Mouse (Mus musculus): ENCODE measurements around the gene Tspan7.
A peak's percentile ranks its signal among the peaks of the same experiment; 100 is the strongest.

Tspan7 gene

DNA sequence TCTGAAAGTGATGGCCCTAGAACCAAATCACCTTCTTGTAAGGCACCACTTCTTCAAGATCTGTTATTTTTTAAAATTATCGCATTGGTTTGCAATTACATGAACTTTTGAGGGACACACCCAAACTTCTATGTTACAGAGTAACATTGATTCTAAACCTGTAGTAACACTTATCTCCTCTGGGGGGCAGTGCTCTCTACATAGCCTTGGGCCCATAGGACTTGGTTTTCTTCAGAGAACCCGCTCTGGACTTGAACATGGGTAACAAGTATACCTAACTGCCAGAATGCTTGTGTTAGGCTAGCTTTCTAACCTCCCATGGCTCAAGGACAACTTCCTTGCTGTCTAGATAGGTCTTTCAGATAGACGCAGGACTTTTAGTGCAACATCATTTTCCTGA is 64.8 kb downstream of the Tspan7 start:
- DNase-seq (ENCODE audit: low read depth), result no peak

- no peak for DNase-seq (ENCODE audit: low read depth)
Observed at GRCm38 (mm10) chrX:10556899-10557298, 71.9 kb downstream of the Tspan7 start.

GRCm38 (mm10) chrX:10557596-10557995 is 72.6 kb downstream of the Tspan7 start:
- DNase-seq (ENCODE audit: low read depth), result no peak

DNA sequence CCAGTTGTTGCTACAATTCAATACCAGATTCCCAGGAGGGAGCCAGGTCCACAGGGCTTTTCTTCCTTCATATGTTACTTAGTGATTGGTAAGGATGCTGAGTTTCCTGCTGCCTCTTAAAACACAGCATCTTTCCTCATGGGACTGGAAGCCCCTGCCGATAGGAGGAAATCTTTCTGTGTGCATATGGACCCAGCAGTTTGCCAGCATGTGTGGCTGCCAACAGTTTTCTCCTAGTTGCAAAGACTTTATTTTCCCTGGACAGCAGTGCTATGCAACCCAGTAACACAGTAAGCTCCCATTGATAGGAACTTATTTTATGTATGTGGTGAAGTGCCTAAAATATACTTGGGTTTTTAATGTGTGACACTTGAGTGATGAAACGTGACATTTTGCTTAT is 73.7 kb downstream of the Tspan7 start:
- no peak for DNase-seq (ENCODE audit: low read depth)

DNA sequence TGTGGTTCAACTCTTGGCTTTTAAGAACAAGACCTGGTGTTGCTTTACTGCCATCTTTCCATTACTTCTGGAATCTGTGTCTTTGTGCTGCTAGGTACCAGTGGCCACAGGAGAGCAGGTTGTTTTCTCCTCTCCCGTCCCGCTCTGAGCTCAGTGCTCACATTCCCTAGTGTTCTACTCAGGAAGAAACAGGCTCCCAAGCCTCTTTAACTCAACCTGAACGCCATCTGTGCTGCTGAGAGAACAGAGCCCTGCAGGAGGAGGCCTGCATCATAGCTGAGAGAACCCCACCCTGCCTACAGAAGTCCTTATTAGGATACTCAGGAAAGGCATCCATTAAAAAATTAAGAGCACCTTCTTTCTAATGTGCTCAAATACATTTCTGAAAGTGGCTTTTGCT is 80.9 kb downstream of the Tspan7 start:
- DNase-seq (ENCODE audit: low read depth), result no peak

- DNase-seq (ENCODE audit: low read depth), result peak; percentile 47
Observed at GRCm38 (mm10) chrX:10574523-10574922, 89.6 kb downstream of the Tspan7 start.

DNA sequence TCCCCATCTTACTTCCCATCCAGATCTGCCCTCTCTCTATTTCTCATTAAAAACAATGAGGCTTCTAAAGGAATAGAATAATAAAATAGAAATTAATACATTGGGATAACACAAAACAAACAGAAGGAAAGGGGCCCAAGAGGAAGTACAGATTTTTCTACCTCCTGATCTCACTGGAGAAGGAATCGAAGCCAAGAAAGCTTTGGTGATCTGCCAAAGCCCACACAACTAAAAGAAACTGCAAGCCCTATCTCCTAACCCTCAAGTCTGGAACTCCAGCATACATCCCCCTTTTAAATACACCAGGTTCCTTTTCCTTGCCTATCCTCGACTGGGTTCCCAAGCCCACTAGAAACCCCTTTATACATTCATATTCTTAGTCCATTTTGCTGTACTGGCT is 90.4 kb downstream of the Tspan7 start:
- no peak for DNase-seq (ENCODE audit: low read depth)

- DNase-seq (ENCODE audit: low read depth), result no peak
Observed at GRCm38 (mm10) chrX:10576349-10576748, 91.4 kb downstream of the Tspan7 start.

DNA sequence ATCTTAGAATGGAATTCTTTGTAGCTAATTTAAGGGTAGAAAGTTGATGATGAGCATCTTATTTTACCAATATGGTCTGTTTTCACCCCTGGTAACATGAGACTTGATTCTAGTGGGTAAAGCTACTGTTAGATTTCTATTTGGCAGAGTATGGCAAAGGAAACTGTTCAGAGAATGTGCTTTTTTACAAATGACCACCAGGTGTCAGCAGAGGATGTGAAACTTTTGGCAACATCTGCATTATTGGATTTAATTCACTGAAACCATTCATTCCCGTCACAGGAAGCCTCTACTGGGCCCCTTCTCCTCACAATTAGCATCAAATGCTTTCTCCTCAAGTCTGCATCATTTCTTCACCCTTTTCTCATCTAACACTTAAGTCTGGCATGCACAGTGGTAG is 92.4 kb downstream of the Tspan7 start:
- no peak for DNase-seq (ENCODE audit: low read depth)

GRCm38 (mm10) chrX:10582731-10583130 is 97.8 kb downstream of the Tspan7 start:
- no peak for DNase-seq (ENCODE audit: low read depth)

GRCm38 (mm10) chrX:10592244-10592643 is 107.3 kb downstream of the Tspan7 start:
- no peak for DNase-seq (ENCODE audit: low read depth)

- no peak for DNase-seq (ENCODE audit: low read depth)
Observed at GRCm38 (mm10) chrX:10593561-10593960, 108.6 kb downstream of the Tspan7 start.

- DNase-seq (ENCODE audit: low read depth), result no peak
Observed at GRCm38 (mm10) chrX:10617119-10617518, 132.2 kb downstream of the Tspan7 start.

GRCm38 (mm10) chrX:10641062-10641461 is 156.1 kb downstream of the Tspan7 start:
- no peak for DNase-seq (ENCODE audit: low read depth)
